Mouse (Mus musculus) thymus, postnatal 25 days (tissue): ENCODE results near the gene Bglap3.
"Not testable (repeated sequence)": the region's sequence is repeated elsewhere in the genome, so short reads cannot be mapped to it uniquely, and the experiment has no call there.

Source experiments
- DNase-seq: peaks from one replicate; pipeline ENCODE4 v3.0.0; 2022

The Bglap3 gene

GRCm38 (mm10) chr3:88372643-88373042, at the start of gene Bglap3:
Bglap3 (minus strand) TSS chr3:88372743.
- DNase-seq = not testable (repeated sequence)

DNA sequence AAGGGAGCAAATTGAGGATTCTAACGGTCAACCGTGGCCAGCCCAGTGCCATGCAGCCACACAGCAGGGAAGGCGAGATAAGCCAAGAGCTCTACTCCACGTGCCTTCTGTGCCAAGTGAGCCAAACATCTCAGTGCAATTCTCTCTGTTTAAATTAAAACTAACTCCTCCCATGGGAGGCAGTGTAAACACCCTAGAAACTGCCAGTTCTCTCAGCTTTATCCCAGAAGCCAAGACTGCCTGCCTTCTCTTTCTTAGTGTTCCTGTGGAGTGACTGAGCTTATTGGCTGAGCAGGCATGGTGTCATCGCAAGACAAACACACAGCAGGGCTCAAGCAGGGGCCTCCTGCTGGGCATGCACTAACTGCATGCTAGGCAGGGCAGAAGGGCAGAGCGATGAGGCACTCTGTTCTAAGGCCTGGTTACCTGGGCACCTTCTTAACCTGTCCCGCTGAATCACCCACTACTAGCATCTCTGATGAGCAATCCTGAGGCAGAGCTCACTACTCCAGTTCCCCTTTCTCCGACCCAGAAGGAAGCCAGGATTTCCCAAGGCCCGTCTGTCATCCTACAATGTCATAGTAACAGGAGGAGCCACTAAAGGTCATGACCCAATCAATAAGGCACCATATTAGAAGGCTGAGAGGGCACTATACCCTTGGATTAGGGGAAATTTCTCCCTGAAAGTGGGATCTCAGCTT, 49.6 kb upstream of the Bglap3 start:
- DNase-seq = no peak

DNA sequence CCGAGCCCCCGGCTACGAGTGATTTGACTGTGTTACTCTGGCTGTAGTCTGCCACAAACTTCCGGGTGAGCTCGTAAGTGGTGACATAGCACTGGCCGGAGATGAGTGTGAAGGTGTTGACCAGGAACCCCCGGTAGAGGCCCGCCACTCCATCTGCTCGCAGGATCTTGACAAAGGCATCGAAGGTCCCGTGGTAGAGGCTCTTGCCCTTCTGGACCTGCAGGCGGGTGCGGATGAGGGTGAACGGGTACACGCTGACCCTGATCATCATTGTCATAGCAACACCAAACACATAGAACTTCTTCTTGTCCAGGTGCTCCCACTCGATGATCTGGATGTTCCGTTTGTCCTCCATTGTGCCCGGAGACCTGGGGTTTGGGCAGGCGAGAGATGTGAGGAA, 48.2 kb upstream of the Bglap3 start:
- no peak for DNase-seq

DNA sequence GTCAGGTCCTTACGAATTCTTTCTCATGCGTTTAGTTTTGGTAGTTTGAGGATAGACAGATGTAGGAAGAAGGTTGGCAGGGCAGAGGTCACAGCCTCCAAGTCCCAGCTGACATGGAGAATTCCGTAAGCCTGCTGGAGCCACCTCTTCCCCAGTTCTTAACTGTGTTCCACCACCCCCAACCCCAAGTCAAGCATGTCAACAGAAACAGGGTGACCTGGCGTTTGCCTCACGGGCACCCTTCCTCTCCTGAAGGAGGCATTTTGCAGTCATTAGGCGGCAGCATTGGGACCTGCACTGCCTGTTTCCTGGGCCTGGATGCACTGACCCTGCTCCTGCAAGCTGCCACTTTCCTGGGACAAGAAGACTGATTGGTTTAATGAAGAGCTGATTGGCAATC, 45.5 kb upstream of the Bglap3 start:
- no peak for DNase-seq

- DNase-seq = no peak
Measured at GRCm38 (mm10) chr3:88415668-88416067, 43.1 kb upstream of the Bglap3 start.

- no peak for DNase-seq
Measured at GRCm38 (mm10) chr3:88412636-88413035, 40.1 kb upstream of the Bglap3 start.

DNA sequence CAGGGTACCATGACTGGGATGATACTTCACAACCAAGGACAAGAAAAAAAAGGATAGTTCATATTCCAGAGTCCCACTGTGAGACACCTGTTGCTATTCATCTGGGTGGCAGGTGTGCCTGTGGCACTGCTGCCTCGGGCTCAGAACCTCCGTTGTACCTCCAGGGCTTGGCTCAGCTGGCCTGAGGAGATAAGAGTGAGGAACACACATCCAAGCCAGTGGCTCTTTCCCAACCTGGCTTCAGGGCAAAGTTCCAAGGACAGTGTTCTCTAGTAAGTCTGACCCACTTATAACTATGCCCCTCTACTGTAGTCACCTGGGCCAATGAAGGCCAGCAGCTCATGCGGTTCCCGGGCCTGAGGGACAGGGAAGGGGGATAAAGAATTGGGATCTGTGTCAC, 39.1 kb upstream of the Bglap3 start:
- no peak for DNase-seq

DNA sequence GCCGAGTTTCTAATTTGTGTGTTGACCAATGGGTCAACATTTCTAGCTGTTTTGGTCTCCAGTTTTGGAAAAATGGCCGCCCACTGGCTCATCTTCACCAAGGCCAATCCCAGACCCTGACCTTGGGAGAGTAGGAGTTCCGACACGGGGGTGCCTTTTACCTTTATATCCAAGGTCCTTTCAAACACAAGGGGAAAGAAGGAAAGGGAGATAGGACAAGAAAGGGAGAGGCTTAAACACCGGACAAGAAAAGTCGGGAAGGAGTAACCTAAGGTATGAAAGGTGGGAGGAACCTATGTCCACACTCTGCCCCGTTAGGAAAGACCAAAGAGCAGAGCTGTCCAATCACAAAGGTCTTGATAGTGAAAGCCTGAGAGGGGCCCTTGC, 38.1 kb upstream of the Bglap3 start:
- DNase-seq = no peak

- peak; percentile 92 for DNase-seq
Measured at GRCm38 (mm10) chr3:88409741-88410644, 37.5 kb upstream of the Bglap3 start, which contains the start of gene Pmf1. Pmf1 (minus strand) TSS chr3:88410331.

GRCm38 (mm10) chr3:88408953-88409352, 36.4 kb upstream of the Bglap3 start:
- no peak for DNase-seq

DNA sequence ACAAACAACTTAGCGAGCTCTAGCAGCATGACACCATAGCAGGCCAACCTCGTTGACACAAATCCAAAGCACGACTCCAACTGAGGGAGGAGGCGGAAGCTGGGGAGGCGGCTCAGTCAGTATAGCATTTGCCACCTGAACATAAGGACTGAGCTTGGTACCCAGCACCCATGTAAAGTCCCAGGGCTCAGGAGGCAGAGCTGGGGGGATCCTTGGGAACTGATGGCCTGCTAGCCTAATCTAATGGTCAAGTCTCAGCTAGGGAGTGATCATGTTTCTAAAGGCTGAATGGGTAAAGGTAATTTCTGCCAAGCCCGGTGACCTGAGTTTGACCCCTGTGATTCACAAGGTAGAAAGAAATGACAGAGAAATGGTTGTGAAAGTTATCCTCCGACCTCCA, 35.0 kb upstream of the Bglap3 start:
- DNase-seq = no peak

DNA sequence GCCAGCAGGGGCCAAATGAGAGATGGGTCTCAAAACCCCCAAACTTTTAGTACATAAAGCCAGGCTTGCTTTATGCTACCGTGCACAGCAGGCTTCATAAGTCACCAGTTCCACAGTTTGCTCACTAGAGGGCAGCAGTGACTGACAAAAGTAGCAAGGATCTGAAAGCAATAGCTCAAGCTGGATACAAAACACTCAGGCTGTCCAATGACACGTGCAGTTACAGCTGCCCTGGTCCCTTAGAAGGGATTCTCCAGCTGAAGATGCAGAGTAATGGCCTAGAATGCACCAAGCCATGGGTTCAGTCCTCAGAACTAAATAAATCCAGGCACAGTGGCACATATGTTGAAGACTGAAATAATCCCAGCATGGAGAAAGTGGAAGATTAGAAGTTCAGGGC, 34.5 kb upstream of the Bglap3 start:
- peak; percentile 72 for DNase-seq

DNA sequence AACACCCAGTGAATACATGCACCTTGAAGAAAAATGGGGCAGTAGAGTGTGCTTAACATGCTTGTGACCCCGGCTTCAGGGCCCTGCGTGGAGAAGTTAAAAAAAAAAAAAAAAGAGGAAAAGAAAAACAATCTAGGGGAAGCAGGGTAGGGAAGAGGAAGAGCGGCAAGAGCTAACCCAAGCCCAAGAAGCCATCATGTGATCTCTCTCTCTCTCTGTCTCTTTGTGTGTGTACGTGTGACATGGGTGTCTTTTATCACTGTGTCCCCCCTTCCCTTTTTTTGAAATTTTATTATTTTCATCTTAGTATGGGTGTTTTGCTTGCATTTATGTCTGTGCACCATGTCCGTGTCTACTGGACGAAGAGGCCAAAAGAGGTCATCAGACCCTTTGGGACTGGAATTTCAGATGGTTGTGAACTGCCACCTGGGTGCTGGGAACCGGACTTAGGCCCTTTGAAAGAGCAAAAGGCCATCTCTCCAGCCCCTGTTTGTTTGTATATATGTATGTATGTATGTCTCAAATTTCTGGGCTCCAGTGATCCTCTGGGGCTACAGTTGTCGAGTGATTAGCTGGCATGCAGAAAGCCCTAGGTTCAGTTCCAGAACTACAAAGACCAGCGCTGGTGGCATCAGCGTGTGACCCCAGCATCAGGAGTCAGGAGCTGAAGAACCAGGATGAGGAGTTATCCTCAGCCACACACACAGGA, 31.1 kb upstream of the Bglap3 start:
- no peak for DNase-seq

DNA sequence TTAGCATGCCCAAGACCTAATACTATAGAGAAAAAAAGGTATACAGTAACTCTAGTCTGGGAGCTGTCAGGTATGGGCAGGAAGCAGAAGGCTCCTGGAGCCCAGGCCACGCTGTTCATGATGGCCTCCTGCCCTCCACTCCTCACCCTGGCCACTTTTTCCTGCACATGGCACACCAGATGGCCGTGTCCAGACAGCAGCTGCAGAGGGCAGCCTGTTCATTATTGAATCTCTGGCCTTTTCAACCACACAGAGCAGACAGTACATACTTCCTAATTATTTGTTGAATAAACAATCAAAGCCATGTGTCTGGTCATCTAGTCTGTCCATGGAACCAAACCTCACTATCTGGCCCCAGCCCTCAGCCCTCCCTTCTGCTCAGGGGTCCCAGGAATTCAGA, 26.1 kb upstream of the Bglap3 start:
- DNase-seq = no peak

DNA sequence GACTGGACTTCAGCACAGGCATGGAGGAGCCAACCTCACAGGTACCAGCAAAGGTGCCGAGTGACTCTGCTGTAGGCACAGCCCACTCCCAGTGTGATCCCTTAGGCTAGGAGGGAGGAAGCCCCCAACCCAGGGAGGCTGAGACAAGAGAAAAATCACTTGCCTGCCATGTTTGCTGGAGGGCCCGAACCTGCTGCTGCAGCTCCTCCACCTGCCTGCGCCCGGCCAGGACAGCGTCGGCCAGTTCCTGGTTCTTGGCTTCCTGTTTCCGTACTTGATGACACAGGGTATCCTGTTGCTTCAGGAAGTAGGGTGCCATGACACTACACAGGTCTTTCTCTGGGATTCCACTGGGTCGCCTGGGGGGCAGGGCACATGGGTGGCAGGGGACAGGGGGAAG, 23.2 kb upstream of the Bglap3 start:
- DNase-seq = no peak

- no peak for DNase-seq
Measured at GRCm38 (mm10) chr3:88395288-88395687, 22.7 kb upstream of the Bglap3 start.

GRCm38 (mm10) chr3:88393776-88394375, 21.3 kb upstream of the Bglap3 start:
- no peak for DNase-seq

GRCm38 (mm10) chr3:88384364-88384763, 11.8 kb upstream of the Bglap3 start, which contains the start of gene Bglap:
Bglap (minus strand) TSS chr3:88384464.
- no peak for DNase-seq

- DNase-seq = not testable (repeated sequence)
Measured at GRCm38 (mm10) chr3:88382383-88382782, 9.8 kb upstream of the Bglap3 start.

DNA sequence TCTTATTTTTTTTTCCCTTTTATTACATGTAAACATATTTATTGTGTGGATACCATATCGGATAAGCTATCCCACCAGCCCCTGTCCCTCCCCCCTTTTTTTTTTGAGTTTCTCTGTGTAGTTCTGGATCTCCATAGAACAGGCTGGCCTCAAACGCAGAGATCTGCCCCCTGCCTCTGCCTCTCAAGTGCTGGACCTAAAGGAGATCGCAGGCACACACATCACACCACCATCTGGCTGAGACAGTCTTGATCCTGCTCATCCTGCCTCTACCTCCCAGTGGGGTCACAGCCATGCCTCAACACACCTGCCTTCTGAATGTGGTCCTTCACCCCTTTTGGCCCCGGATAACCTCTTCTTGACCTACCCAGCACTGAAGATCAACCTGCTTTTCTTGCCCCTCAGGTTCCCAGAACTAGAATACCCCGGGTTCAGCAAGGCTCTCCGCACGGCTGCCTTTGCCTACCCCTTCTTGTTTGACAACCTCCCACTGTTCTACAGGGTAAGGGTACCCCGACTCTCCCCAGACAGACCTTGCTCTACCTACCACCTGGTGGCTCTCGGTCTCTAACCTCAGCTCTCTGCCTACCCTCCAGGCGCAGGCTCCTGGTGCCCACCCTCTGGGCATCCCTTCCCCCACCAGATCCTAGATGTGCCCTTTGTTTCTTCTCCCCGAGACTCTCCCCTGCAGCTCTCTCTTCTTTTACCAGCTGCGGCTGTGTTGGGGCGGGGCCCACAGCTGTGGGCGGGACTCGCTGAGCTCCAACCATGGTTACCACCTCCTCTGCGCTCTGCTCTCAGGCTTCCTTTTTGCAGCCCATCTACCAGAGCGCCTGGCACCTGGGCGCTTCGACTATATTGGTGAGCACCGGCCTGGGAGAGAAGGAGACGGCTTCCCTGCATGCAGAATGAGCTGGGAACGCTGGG, 9.1 kb upstream of the Bglap3 start:
- DNase-seq = peak; percentile 71

GRCm38 (mm10) chr3:88378599-88378998, 6.1 kb upstream of the Bglap3 start, which contains the start of gene Bglap2:
Bglap2 (minus strand) TSS chr3:88378699.
- DNase-seq = not testable (repeated sequence)

- DNase-seq = not testable (repeated sequence)
Measured at GRCm38 (mm10) chr3:88376644-88377043, 4.1 kb upstream of the Bglap3 start.
